Mouse (Mus musculus): ENCODE measurements around the gene Nbeal2.

Nbeal2 gene

GRCm38 (mm10) chr9:110676492-110676911, 22.5 kb upstream of the Nbeal2 start:
- DNase-seq (ENCODE audit: low spot score): no peak

DNA sequence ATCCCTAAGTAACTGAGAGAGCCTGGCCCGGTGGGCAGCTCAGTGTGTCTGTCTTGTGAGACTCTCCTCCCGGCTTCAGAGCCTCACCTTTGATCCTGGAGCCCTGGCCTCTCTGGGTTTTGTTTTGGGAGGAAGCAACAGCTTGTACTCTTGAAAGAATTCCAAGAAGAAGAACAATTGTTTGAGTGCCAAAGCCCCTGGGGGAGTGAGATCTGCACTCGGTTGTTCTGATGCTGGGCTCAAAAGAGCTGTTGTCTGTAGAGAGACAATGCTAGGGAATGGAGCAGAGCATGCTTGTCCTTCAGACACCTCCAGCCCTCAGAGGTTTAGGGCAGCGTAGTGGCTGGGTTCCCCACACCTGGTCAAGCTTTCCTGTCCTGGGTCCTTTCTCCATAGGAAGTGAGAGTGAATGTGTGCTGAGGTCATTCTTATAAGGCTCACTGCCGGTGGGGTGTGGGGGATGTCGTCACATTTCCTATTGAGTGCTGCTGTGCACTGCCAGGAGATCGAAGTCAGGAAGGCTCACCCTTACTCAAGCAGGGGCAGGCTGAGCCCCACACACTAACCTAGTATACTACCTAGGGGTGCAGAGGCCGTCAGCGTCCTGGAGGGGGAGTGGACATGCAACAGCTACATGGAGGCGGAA, 19.3 kb upstream of the Nbeal2 start:
- DNase-seq (ENCODE audit: low spot score): no peak

DNA sequence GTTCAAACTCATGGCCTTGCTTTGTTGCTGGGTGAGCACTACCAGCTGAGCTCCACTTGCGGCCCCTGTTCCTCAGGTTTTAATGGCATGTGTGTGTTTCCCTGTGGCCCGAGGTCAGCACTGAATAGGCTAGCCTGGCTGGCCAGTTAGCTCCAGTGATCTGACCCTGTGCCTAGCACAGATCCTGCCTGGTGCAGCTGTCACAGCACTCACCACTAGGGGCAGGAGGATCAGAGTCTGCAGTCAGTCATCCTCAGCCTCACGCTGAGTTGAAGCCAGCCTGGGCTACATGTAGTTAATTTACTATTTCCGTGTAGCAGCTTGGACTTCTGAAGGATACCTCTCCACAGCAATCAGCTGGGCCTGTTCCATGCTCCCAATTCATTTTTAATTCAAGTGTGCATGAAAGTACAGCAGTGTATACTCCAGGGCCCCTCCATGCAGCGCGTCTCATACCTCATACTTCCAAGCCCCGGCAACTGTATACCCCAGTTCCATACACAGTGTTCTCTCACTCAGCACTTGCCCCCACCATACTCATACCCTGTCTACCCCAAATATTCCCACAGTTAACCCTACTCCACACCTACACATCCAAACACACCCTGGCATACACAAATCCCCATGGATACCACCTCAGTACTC, 18.6 kb upstream of the Nbeal2 start:
- DNase-seq (ENCODE audit: low spot score): no peak

GRCm38 (mm10) chr9:110669785-110670184, 15.8 kb upstream of the Nbeal2 start:
- DNase-seq (ENCODE audit: low spot score): no peak

GRCm38 (mm10) chr9:110668601-110669293, 14.8 kb upstream of the Nbeal2 start:
- no peak for DNase-seq (ENCODE audit: low spot score)

GRCm38 (mm10) chr9:110667219-110667836, 13.4 kb upstream of the Nbeal2 start:
- no peak for DNase-seq (ENCODE audit: low spot score)

DNA sequence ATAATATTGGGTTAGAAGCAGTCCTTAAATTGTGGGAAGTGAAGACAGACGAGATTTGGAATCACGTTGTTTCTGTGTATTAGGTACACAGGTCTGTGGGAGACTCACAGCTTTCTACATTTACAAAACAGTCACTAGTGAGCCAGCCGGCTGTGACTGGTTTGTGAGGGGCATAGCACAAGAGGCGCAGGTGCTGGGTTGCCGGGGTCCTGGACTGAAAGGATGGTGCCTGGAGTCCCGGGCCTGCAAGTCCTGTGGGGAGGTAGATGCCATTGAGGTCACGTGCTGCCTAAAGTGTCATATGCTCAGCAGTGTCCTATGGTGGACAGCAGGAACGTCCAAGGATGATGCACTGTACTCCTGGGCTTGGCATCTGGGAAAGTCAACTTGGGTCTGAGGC, 12.4 kb upstream of the Nbeal2 start:
- no peak for DNase-seq (ENCODE audit: low spot score)

DNA sequence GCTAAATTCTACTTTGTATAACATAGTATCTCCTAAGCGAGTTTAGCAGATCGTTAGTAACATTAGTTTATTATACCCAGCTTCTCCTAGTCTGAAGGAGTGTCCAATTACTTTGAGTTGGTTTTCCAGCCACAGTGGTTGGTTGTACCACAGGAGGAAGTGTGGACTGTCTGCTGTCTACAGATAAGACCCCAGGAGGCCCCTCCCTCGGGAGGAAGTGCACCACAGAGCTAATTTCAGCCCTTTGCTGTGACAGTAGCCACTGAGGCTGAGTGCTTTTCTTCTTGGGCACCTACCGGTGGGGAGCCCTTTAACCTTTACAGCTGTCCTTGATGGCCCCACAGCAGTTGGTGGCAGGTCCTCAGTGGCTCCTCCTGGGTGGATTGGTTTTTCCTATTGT, 12.0 kb upstream of the Nbeal2 start:
- DNase-seq (ENCODE audit: low spot score): no peak

DNA sequence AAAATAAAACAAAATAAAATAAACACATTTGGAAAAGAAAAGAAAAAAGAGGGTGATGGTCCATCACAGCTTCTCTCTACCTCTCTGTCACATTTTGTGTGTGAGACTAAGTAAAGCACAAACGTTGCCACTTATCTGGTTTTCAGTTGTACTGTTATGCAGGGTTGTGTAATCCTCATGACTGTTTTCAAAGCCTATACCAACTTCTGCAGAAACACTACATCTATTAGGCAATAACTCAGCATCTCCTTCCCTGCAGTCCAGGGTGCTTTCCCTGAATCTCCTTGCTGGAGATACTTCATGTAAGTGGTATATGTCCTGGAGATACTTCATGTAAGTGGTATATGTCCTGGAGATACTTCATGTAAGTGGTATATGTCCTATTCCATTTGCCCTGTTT, 8.9 kb upstream of the Nbeal2 start:
- DNase-seq (ENCODE audit: low spot score): no peak

DNA sequence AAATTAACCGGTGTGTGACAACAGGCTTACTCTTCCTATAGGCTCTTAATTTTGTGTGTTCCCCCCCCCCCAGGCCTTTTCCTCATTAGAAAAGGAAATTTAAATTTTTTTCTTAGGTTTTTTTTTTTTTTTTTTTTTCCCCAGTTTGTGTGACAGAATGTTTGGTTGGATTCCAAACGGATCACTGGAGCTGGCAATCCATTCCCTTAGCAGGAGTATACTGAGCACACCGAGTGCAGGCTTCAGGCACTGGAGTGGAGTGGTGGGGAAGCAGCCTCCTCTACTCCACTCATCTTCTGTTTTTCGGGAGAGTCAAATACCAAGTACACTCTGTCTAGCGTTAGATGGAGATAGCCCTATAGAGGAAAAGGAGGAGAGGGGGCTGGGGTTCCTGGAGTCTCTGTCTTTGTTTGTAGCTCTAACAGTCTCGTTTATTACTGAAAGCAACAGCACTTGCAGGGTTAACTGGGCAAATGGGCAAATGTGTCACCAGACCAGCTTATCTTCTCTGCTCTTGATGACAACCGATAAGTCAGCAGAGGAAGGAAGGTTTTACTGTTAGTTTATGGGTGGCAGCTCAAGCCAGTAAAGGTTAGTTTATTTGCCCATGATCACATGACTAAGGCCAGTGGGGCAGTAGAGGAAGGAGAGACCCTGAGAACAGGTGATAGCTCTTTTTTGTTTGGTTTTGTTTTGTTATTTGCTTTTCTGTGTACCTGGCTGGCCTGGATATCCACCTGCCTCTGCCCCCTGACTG, 7.1 kb upstream of the Nbeal2 start:
- DNase-seq (ENCODE audit: low spot score): no peak

DNA sequence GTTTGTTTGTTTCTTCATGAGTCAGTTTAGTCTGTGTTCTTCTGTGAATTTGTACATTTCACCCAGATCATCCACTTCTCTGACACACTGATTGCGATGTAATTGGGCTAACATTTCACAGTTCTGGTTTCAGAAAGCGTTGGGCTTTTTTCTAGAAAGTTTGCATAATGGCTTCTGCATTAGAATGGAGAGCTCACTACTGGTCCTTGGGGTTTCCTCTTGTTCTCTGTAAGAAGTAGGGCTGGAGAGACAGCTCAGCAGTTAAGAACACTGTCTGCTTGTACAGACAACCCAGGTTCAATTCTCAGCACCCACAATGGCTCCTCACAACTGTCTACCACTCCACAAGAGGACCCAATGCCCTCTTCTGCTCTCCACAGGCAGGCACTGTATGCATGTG, 6.2 kb upstream of the Nbeal2 start:
- DNase-seq (ENCODE audit: low spot score): no peak

GRCm38 (mm10) chr9:110659521-110659920, 5.6 kb upstream of the Nbeal2 start:
- no peak for DNase-seq (ENCODE audit: low spot score)

GRCm38 (mm10) chr9:110657474-110658078, 3.6 kb upstream of the Nbeal2 start:
- DNase-seq (ENCODE audit: low spot score): no peak

GRCm38 (mm10) chr9:110656249-110657221, 2.6 kb upstream of the Nbeal2 start, which contains the start of gene Ccdc12:
Gene Ccdc12 (plus strand): TSS chr9:110656503.
- peak; percentile 96 for DNase-seq (ENCODE audit: low spot score)

GRCm38 (mm10) chr9:110655651-110656007, 1.7 kb upstream of the Nbeal2 start:
- DNase-seq (ENCODE audit: low spot score): no peak

DNA sequence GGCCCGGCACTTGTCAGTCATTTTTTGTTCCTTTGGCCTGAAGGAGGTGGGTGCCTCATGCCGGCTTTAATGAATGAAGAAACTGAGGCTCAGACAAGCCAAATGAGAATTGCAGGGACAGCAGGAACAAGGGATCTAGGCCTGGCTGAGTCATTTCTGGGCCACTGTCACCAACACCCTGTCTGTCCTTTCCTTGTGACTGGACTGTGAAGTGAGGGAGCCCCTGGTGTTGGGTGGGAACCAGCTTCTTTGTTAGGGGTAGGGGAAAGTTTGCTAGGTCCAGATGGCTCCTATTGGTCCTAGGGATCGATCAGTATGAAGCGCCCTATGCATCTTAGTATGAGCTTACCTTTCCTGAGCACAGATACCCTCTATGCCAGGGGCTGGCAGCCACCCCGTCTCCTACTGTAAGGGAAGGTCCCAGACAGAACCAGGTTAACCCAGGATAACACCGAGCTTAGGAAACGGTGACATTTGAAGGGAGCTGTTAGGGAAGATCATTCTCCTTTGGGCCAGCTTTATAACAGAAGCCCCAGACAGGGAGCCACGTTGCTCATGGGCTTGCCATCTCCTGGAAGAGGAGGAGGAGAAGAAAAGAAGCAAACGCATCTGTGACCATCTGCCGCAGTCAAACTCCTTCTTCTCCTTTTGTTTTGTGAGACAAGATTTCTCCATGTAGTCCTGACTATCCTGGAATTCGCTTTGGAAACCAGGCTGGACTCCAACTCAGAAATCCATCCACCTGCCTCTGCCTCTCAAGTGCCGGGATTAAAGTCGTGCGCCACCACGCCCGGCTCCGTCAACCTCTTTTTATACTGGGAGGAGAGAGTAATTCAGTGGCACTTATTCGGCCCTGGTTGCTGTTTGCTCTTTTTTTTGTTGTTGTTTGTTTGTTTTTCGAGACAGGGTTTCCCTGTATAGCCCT, 1.0 kb upstream of the Nbeal2 start:
- DNase-seq (ENCODE audit: low spot score): no peak

DNA sequence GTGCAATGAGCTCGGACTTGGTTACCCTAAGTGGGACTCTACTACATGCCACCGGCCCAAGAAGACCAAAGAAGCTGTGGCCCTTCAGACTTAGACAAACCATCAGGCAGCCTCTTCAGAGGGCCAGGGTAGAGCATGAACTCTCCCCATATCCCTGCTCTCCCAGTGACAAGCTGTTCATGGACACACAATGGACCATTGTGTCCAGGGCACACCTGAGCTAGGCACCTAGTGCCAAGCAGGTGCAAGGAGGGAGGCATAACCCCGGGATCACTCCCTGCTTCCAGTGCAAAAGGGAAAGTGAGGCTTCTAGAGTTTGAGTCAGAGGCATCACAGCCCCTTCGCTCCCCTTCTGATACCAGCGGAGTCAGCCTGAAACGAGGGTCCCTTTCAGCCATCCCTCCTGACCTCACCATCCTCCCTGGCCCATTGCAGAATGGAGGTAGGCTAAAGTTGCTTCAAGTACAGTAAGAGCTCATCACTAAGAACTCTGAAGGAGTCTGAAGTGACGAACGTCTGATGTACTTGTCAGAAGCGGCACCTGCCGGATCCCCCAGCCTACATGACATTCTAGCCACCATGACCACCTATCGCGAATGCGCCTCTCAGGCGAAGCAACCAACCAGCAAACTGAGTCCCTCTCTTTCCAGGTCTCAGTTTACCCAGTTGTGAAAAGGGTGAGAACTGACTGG, 852 bp downstream of the Nbeal2 start:
- no peak for DNase-seq (ENCODE audit: low spot score)

- no peak for DNase-seq (ENCODE audit: low spot score)
Measured at GRCm38 (mm10) chr9:110651931-110652722, 1.8 kb downstream of the Nbeal2 start.

Measured in spleen, adult 12 weeks (tissue).